Mouse (Mus musculus): ENCODE measurements around the gene Dusp1.

GRCm38 (mm10) chr17:26609820-26610219 is 47.9 kb upstream of the Dusp1 start:
- TF ChIP-seq CTCF (IDR thresholded peaks at IDR 0.05; ENCODE audit: extremely low read depth, insufficient read depth, low read length) (no peak), POLR2A (IDR thresholded peaks at IDR 0.05; ENCODE audit: extremely low read depth, insufficient read depth, low read length) (no peak)
